In the genomic region with DNA sequence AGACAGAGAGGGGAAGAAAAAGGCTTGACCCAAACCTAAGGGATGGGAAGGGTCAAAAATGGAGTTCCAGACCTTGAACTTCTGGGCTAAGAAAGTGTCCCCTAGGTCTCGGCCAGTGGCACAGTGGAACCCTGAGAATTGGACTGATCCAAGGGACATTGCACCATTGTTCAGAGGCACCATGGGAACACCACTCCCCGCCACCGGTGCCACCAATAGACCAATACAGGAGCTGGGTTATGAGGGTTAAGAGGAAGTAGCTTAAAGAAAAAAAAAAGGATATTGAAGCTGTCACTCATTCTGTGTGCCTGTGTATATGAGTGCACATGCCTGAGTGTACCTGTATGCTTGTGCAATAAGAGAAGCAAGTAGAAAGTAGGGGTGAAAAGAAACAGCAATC, we compare ENCODE assay signal across 20 mouse cellular contexts.
"Had no signal": no experiment of that assay in that cellular context is flagged by ENCODE, and none has a peak within 500 bp of the region (broad histone marks: within the 10 kb centered on the region; RNA-seq: fewer than 3 reads in every experiment).

No protein-coding gene starts in this region.

- H3K27me3 ChIP-seq: liver, embryonic 13.5 days; megakaryocyte, embryonic 14.5 days; neural tube, embryonic 12.5 days; neural tube, embryonic 15.5 days; stomach, embryonic 15.5 days had no signal

- H3K36me3 ChIP-seq: limb, embryonic 10.5 days; limb, embryonic 13.5 days; liver, embryonic 13.5 days; midbrain, embryonic 10.5 days; midbrain, embryonic 13.5 days; neural tube, embryonic 12.5 days; neural tube, embryonic 15.5 days; stomach, embryonic 15.5 days had no signal

- H3K27ac ChIP-seq: kidney, postnatal 0 days; layer of hippocampus, adult 2 months; limb, embryonic 10.5 days; limb, embryonic 13.5 days; liver, embryonic 13.5 days; midbrain, embryonic 10.5 days; midbrain, embryonic 13.5 days; neural tube, embryonic 12.5 days; neural tube, embryonic 15.5 days; stomach, embryonic 15.5 days had no signal

- H3K4me1 ChIP-seq: megakaryocyte, embryonic 14.5 days; stomach, embryonic 15.5 days had no signal

- H3K4me2 ChIP-seq: limb, embryonic 13.5 days; liver, embryonic 13.5 days; midbrain, embryonic 13.5 days; neural tube, embryonic 12.5 days; neural tube, embryonic 15.5 days; stomach, embryonic 15.5 days had no signal

- H3K9me3 ChIP-seq: limb, embryonic 10.5 days; limb, embryonic 13.5 days; liver, embryonic 13.5 days; midbrain, embryonic 10.5 days; midbrain, embryonic 13.5 days; neural tube, embryonic 12.5 days; neural tube, embryonic 15.5 days; stomach, embryonic 15.5 days had no signal

- H3K4me3 ChIP-seq: layer of hippocampus, adult 2 months; limb, embryonic 10.5 days; limb, embryonic 13.5 days; liver, embryonic 13.5 days; megakaryocyte, embryonic 14.5 days; midbrain, embryonic 10.5 days; midbrain, embryonic 13.5 days; neural tube, embryonic 12.5 days; neural tube, embryonic 15.5 days; stomach, embryonic 15.5 days had no signal

- ATAC-seq: intestine, embryonic 16.5 days had no signal

- DNase-seq: layer of hippocampus, adult 9-11 months; liver, embryonic 13.5 days; lung, adult 2 months; lung, postnatal 14 days; lung, postnatal 4 days; retina, postnatal 1 day; right cerebral cortex, postnatal 25 days; spleen, adult 18-20 months; thymus, postnatal 25 days had no signal

- H3K9ac ChIP-seq: limb, embryonic 13.5 days; liver, embryonic 13.5 days; midbrain, embryonic 13.5 days; neural tube, embryonic 12.5 days; neural tube, embryonic 15.5 days; stomach, embryonic 15.5 days had no signal
